Comparison of ENCODE assay signal across 17 mouse cellular contexts in the genomic region with DNA sequence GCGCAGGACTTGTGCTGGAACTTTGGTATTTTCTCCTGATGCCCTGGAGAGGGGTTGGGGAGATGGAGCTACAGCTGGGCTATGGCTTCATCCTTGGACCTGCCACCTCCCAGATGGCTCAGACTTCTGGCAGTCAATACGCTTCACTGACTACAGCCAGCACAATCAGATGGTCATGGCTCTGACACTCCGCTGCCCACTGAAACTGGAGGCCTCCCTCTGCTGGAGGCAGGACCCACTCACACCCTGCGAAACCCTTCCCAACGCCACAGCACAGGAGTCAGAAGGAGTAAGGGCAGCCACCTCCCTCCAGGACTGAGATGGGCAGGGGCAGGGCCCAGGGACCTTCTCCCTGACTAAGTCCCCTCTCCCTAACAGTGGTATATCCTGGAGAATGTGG. TPM values are rescaled to one million over a fixed set of nuclear protein-coding genes. Genes with fewer than 3 reads are reported as not detected.
DNase-seq lines count a peak whose midpoint lies in the region; TF ChIP-seq lines count a peak whose summit lies in the region.
"Had no signal": no experiment of that assay in that cellular context is flagged by ENCODE, and none has a peak within 500 bp of the region (broad histone marks: within the 10 kb centered on the region; RNA-seq: fewer than 3 reads in every experiment).

No protein-coding gene starts in this region.

- H3K27ac ChIP-seq in layer of hippocampus, adult 2 months = no peak overlapping the region
- no peak overlapping the region for H3K27ac ChIP-seq in embryonic fibroblast, embryonic 13.5 days (ENCODE audit: insufficient read depth, low read length)
- H3K27ac ChIP-seq: midbrain, embryonic 13.5 days had no signal

- no peaks in the 10 kb centered on the region for H3K4me1 ChIP-seq in embryonic fibroblast, embryonic 13.5 days (ENCODE audit: control insufficient read depth, insufficient read depth, low read length)

- H3K4me3 ChIP-seq in layer of hippocampus, adult 2 months = no peak overlapping the region
- no peak overlapping the region for H3K4me3 ChIP-seq in embryonic fibroblast, embryonic 13.5 days (ENCODE audit: insufficient read depth, low read length)
- H3K4me3 ChIP-seq: midbrain, embryonic 13.5 days had no signal

- peak; percentile 35 for DNase-seq in embryo, embryonic 10 days (ENCODE audit: low spot score)
- no peak for DNase-seq in embryo, embryonic 10.5 days (ENCODE audit: low spot score)
- no peak for DNase-seq in layer of hippocampus, adult 2 months (ENCODE audit: low spot score in 2 of 2)
- DNase-seq in layer of hippocampus, postnatal 36 days = no peak
- peak; percentile 26 for DNase-seq in 416B (ENCODE audit: low read depth)
- DNase-seq in adrenal gland, adult 2 months = no peak
- DNase-seq in ovary, postnatal 36 days (ENCODE audit: low spot score) = no peak
- DNase-seq: cerebellum, adult 9-11 months; heart, adult 18-20 months; layer of hippocampus, adult 9-11 months; spleen, adult 18-20 months had no signal

- TF ChIP-seq CTCF in layer of hippocampus, adult 2 months (conservative IDR thresholded peaks at IDR 0.05) = peak; percentile 28
- peak; percentile 47; the same call in 1 of the 2 replicates for TF ChIP-seq CTCF in embryonic fibroblast, embryonic 13.5 days (IDR thresholded peaks at IDR 0.05; ENCODE audit: borderline replicate concordance, insufficient read depth, low read length)

- TF ChIP-seq POLR2A in embryonic fibroblast, embryonic 13.5 days (IDR thresholded peaks at IDR 0.05; ENCODE audit: low read depth, low read length) = no peak

RNA-seq across cellular contexts. Expression of a gene that starts 5.6 kb away (rescaled TPM):
- total RNA-seq in layer of hippocampus, adult 2 months (2021) = 1 to 10 TPM; 4.7 to 6.3 TPM
- 1 to 10 TPM; 6.4 to 9.7 TPM for total RNA-seq in layer of hippocampus, postnatal 36 days (2021)
- 20.7 and 23.5 TPM in 2 replicates for polyA plus RNA-seq in embryonic fibroblast, embryonic 13.5 days (2011; ENCODE audit: insufficient read length, low read depth, missing spikeins)
- total RNA-seq in adrenal gland, adult 2 months (2021) = 10 to 100 TPM; 17.0 to 22.0 TPM
- 90.8 and 103 TPM in 2 replicates for polyA plus RNA-seq in adrenal gland, adult 2 months (2012; rRNA removed)
- total RNA-seq: neutrophil, adult 5-6 weeks had no signal

RNA-seq across cellular contexts. Expression of a gene that starts 7.3 kb away (rescaled TPM):
- under 1 TPM; 0.22 to 0.46 TPM for total RNA-seq in layer of hippocampus, adult 2 months (2021)
- total RNA-seq in layer of hippocampus, postnatal 36 days (2021) = under 1 TPM; 0.25 to 0.27 TPM
- not detected in 2 replicates for polyA plus RNA-seq in embryonic fibroblast, embryonic 13.5 days (2011; ENCODE audit: insufficient read length, low read depth, missing spikeins)
- total RNA-seq in adrenal gland, adult 2 months (2021) = 1 to 10 TPM; 1.1 to 1.9 TPM
- polyA plus RNA-seq in adrenal gland, adult 2 months (2012; rRNA removed) = 4.0 TPM in 2 replicates
- polyA plus RNA-seq: C2C12 had no signal

RNA-seq across cellular contexts. Expression of a gene that starts 17.5 kb away (rescaled TPM):
- 100 to 1,000 TPM; 105 to 120 TPM for total RNA-seq in layer of hippocampus, adult 2 months (2021)
- total RNA-seq in layer of hippocampus, postnatal 36 days (2021) = 100 to 1,000 TPM; 122 to 133 TPM
- polyA plus RNA-seq in embryonic fibroblast, embryonic 13.5 days (2011; ENCODE audit: insufficient read length, low read depth, missing spikeins) = 27.5 and 34.4 TPM in 2 replicates
- total RNA-seq in adrenal gland, adult 2 months (2021) = 10 to 100 TPM; 44.7 to 58.5 TPM
- 30.0 and 31.1 TPM in 2 replicates for polyA plus RNA-seq in adrenal gland, adult 2 months (2012; rRNA removed)

RNA-seq across cellular contexts. Expression of a gene that starts 23.2 kb away (rescaled TPM):
- total RNA-seq in layer of hippocampus, adult 2 months (2021) = 10 to 100 TPM; 41.9 to 42.3 TPM
- 10 to 100 TPM; 43.4 to 50.6 TPM for total RNA-seq in layer of hippocampus, postnatal 36 days (2021)
- 48.6 and 48.9 TPM in 2 replicates for polyA plus RNA-seq in embryonic fibroblast, embryonic 13.5 days (2011; ENCODE audit: insufficient read length, low read depth, missing spikeins)
- total RNA-seq in adrenal gland, adult 2 months (2021) = 10 to 100 TPM; 50.5 TPM
- polyA plus RNA-seq in adrenal gland, adult 2 months (2012; rRNA removed) = 49.5 and 64.3 TPM in 2 replicates

RNA-seq across cellular contexts. Expression of a gene that starts 30.0 kb away (rescaled TPM):
- not detected for total RNA-seq in layer of hippocampus, adult 2 months (2021)
- not detected for total RNA-seq in layer of hippocampus, postnatal 36 days (2021)
- polyA plus RNA-seq in embryonic fibroblast, embryonic 13.5 days (2011; ENCODE audit: insufficient read length, low read depth, missing spikeins) = not detected in 2 replicates
- 100 to 1,000 TPM; 354 to 980 TPM for total RNA-seq in adrenal gland, adult 2 months (2021)
- 514 and 896 TPM in 2 replicates for polyA plus RNA-seq in adrenal gland, adult 2 months (2012; rRNA removed)
- total RNA-seq: hematopoietic stem cell, adult 5-6 weeks; neutrophil, adult 5-6 weeks had no signal
- polyA plus RNA-seq: C2C12; midbrain, embryonic 13.5 days; Patski had no signal

Comparison
In these comparisons a context has a peak if more than half of its experiments do, and no peak if none do; other contexts are left out.
1. DNase-seq: peak in embryo, embryonic 10 days (single experiment) and 416B (single experiment); none in embryo, embryonic 10.5 days (single experiment), layer of hippocampus, adult 2 months (0 of 2), layer of hippocampus, postnatal 36 days (0 of 2), adrenal gland, adult 2 months (single experiment) and ovary, postnatal 36 days (single experiment).